Mouse (Mus musculus) retina, postnatal 7 days (tissue): Measurements from ENCODE around the gene Mrgpra2a.
"Not testable (repeated sequence)": the region's sequence is repeated elsewhere in the genome, so short reads cannot be mapped to it uniquely, and the experiment has no call there.

Experiments
- DNase-seq: peaks from one replicate; pipeline ENCODE4 v3.0.0-alpha.2; 2012; ENCODE audit warnings: low read depth, low spot score

Mrgpra2a gene

DNA sequence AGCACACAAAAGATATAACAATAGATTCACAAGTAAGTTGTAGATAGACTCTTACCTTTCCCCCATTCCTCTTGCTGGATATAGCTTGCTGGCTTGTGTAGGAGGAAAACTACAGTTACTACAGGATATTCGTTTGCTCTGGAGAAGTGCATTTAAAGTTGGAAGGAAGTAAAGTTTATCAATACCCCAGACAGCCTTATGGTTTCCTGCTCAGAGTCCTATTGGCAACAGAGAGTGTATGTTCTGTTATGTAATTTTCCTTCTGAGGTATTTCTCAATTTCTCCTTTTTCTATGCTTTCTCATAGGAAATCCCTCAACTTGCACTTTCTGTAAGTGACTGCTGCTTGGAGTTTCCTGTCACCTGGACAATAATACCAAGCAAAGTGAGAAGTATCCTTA is at the start of gene Mrgpra2a:
TSS of gene Mrgpra2a (minus strand) at position 125 of the 400 bp plus-strand sequence.
- not testable (repeated sequence) for DNase-seq

DNA sequence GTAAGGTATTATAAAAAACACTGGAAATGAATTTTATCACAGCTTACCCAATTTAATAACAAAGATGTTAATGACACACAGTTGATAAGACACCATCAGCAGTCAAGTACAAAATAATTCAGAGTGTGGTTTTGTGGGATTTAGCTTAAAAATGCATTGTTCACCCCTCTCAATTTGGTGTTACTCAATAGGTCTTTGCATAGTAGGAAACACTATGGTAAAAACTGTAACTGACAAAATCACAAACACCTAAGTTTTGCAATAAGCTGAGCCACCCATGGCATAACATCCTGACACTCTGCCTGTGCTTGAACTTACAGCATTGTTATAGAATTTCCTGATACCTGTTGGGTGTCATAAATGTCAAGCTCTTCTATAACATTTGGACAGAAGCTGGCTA is 39.3 kb upstream of the Mrgpra2a start:
- DNase-seq, result not testable (repeated sequence)

DNA sequence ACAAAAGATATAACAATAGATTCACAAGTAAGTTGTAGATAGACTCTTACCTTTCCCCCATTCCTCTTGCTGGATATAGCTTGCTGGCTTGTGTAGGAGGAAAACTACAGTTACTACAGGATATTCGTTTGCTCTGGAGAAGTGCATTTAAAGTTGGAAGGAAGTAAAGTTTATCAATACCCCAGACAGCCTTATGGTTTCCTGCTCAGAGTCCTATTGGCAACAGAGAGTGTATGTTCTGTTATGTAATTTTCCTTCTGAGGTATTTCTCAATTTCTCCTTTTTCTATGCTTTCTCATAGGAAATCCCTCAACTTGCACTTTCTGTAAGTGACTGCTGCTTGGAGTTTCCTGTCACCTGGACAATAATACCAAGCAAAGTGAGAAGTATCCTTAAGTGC is 37.5 kb upstream of the Mrgpra2a start:
- DNase-seq, result not testable (repeated sequence)

DNA sequence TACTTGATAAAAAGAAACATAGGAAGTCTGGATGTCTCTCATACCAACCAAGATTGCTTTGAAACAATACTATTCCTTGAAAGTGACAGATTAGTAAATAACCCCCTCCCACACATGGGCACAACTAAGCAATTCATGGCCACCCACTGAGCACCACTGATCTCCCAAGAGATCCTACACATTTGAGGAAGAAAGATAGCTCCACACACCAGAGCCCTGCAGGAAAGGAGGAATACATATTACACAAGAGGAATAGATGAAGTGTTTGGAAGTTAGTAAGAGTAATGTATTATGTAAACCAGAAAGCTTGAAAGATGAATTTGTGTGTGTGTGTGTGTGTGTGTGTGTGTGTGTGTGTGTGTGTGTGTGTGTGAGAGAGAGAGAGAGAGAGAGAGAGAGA is 31.2 kb upstream of the Mrgpra2a start:
- not testable (repeated sequence) for DNase-seq

DNA sequence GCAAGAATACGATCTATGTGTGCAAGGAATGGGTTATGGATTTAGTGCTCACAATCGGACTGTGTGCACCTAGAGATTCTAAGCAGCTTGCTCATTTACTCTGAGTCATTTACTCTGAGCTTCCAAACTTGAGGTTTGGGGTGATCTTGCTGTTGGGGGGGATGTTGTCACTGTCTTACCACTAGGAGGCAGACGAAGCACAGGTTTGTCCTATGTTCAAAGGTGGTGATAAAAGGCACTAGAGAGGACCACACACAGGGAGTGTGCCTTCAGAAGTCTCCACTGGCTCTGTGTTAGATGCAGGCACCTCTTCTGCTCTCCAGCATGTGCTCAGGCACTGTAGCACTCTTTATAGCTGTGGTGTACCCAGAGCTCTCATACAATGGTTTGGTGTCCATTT is 22.0 kb upstream of the Mrgpra2a start:
- not testable (repeated sequence) for DNase-seq

DNA sequence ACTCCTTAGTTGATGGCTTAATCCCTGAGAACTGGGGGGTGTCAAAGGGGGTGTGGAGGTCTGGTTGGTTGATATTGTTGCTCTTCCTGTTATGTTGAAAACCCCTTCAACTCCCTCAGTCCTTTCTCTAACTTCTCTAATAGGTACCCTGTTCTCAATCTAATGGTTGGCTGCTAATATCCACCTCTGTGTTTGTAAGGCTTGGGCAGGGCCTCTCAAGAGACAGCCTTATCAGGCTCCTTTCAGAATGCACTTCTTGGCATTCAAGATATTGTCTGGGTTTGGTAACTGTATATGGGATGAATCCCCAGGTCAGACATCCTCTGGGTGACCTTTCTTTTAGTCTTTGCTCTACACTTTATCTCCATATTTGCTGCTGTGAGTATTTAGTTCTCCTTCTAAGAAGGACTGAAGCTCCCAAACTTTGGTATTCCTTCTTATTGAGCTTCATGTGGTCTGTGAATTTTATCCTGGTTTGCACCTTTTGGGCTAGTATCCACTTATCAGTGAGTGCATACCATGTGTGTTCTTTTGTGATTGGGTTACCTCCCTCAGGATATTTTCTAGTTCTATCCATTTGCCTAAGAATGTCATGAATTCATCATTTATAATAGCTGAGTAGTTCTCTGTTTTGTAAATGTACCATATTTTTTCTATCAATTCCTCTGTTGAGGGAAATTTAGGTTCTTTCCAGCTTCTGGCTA is 13.5 kb upstream of the Mrgpra2a start:
- not testable (repeated sequence) for DNase-seq

DNA sequence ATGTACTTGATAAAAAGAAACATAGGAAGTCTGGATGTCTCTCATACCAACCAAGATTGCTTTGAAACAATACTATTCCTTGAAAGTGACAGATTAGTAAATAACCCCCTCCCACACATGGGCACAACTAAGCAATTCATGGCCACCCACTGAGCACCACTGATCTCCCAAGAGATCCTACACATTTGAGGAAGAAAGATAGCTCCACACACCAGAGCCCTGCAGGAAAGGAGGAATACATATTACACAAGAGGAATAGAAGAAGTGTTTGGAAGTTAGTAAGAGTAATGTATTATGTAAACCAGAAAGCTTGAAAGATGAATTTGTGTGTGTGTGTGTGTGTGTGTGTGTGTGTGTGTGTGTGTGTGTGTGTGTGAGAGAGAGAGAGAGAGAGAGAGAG is 6.2 kb downstream of the Mrgpra2a start:
- DNase-seq, result not testable (repeated sequence)

DNA sequence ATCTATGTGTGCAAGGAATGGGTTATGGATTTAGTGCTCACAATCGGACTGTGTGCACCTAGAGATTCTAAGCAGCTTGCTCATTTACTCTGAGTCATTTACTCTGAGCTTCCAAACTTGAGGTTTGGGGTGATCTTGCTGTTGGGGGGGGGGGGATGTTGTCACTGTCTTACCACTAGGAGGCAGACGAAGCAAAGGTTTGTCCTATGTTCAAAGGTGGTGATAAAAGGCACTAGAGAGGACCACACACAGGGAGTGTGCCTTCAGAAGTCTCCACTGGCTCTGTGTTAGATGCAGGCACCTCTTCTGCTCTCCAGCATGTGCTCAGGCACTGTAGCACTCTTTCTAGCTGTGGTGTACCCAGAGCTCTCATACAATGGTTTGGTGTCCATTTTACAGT is 15.5 kb downstream of the Mrgpra2a start:
- not testable (repeated sequence) for DNase-seq

DNA sequence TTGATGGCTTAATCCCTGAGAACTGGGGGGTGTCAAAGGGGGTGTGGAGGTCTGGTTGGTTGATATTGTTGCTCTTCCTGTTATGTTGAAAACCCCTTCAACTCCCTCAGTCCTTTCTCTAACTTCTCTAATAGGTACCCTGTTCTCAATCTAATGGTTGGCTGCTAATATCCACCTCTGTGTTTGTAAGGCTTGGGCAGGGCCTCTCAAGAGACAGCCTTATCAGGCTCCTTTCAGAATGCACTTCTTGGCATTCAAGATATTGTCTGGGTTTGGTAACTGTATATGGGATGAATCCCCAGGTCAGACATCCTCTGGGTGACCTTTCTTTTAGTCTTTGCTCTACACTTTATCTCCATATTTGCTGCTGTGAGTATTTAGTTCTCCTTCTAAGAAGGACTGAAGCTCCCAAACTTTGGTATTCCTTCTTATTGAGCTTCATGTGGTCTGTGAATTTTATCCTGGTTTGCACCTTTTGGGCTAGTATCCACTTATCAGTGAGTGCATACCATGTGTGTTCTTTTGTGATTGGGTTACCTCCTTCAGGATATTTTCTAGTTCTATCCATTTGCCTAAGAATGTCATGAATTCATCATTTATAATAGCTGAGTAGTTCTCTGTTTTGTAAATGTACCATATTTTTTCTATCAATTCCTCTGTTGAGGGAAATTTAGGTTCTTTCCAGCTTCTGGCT is 24.0 kb downstream of the Mrgpra2a start:
- not testable (repeated sequence) for DNase-seq

DNA sequence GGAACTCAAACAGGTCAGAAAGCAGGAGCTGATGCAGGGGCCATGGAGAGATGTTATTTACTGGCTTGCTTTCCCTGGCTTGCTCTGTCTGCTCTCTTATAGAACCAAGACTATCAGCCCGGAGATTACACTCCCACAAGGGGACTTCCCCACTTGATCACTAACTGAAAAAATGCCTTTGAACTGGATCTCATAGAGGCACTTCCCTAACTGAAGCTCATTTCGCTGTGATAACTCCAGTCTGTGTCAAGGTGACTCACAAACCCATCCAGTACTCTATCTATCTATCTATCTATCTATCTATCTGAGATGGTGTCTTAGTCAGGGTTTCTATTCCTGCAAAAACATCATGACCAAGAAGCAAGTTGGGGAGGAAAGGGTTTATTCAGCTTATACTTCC is 41.3 kb downstream of the Mrgpra2a start:
- DNase-seq, result no peak

DNA sequence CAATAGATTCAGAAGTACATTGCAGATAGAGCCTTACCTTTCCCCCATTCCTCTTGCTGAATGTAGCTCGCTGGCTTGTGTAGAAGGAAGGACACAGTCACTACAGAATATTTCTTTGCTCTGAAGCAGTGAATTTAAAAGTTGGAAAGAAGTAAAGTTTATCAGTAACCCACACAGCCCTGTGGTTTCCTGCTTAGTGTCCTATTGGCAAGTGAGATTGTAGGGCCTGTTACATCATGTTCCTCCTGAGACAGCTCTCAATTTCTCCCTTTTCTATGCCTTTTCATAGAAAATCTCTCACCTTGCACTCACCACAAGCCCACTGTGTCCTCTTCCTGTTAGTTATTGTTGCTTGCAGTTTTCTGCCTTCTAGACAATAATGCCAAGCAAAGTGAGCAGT is 42.4 kb downstream of the Mrgpra2a start:
- no peak for DNase-seq

DNA sequence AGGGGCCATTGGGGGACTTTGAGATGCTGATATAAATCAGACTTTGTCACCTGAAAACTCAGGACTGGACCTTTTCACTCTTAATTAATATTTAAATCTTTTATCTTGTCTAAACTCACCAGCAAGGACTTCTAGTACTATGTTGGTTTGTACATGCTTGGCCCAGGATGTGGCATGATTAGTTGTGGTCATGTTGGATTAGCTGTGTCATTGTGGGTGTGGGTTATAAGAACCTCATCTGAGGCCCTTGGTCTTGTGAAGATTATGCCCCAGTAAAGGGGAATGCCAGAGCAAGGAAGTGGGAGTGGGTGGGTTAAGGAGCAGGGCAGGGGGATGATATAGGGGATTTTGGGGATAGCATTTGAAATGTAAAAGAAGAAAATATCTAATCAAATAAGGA is 50.8 kb downstream of the Mrgpra2a start:
- DNase-seq, result no peak
